Mouse (Mus musculus) thymus, postnatal 0 days (tissue): ENCODE measurements around the gene Padi3. TPM values are rescaled to one million over a fixed set of nuclear protein-coding genes. Genes with fewer than 3 reads are reported as not detected.

Experiments
- DNase-seq: peaks from one replicate; pipeline ENCODE4 v3.0.0-alpha.2; 2015; ENCODE audit warnings: low spot score
- polyA plus RNA-seq: library from polyadenylated mRNA; unstranded; fragments of >200 nt; fragmentation: Nextera tagmentation; extraction: Ambion mirVana; gene quantifications from 2 replicates; pipeline ENCODE4 v1.2.1, GENCODE M21; 2015

The Padi3 gene
- polyA plus RNA-seq, 1 experiment from 2014 or later, result 1.5 TPM

DNA sequence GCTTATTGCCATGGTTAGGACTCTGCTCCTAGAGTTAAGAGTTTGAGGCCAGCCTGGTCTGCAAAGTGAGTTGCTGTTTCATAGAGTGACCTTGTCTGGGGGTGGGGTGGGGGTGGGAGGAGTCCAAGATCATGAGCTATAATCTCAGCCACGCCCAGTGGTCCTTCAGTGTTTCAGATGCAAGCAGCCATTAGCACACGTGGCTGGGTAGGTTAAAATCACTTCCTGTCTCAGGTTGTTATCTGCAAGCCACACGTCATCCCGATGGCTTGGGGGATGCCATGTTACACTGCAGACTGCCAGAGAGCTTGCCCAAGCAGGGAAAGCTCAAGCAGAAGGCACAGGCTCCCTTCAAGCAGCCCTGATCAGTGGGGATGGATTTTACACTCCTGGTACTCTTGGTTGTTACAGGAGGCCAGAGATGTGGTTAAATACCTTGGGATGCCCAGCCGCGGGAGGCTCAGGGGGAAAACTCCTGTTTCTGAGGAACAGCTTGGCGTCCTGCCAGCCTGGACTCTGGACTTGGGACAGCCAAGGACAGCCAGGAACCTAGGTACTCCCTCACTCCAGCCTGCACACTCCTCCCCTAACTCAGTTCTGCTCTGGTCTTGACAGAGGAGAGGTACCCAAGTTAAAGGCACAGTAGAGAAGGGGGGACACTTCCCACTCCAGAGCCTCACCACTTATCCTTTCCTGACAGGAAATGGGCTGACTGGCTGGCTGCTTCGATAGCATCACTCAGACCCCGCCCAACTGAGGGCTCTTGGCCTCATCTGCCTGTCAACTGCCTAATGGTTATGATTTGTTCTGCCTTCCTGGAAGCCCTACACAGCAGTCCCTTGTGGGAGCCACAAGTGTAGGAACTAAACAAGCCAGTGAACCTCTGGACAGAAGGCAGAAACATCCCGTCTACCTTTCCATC lies 5.8 kb upstream of the Padi3 start:
- DNase-seq, result peak; percentile 26

DNA sequence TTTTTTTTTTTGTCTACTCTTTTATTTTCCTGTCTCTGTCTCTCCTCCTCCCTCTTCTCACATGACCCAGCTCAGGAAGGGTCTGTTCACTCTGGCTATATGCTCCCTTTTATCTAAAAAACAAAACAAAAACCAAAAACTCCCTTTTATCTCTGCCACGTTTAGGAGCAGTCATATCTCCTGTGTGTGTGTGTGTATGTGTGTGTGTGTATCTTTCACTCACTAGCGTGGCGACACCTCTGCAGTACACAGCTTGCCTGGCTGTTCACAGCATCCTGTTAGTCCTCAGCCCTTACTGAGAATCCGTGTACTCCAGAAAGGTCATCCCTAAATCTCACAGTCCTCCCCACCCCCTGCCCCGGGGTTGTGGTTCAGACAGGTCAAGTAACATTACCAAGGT lies 5.0 kb upstream of the Padi3 start:
- DNase-seq, result peak; percentile 11

DNA sequence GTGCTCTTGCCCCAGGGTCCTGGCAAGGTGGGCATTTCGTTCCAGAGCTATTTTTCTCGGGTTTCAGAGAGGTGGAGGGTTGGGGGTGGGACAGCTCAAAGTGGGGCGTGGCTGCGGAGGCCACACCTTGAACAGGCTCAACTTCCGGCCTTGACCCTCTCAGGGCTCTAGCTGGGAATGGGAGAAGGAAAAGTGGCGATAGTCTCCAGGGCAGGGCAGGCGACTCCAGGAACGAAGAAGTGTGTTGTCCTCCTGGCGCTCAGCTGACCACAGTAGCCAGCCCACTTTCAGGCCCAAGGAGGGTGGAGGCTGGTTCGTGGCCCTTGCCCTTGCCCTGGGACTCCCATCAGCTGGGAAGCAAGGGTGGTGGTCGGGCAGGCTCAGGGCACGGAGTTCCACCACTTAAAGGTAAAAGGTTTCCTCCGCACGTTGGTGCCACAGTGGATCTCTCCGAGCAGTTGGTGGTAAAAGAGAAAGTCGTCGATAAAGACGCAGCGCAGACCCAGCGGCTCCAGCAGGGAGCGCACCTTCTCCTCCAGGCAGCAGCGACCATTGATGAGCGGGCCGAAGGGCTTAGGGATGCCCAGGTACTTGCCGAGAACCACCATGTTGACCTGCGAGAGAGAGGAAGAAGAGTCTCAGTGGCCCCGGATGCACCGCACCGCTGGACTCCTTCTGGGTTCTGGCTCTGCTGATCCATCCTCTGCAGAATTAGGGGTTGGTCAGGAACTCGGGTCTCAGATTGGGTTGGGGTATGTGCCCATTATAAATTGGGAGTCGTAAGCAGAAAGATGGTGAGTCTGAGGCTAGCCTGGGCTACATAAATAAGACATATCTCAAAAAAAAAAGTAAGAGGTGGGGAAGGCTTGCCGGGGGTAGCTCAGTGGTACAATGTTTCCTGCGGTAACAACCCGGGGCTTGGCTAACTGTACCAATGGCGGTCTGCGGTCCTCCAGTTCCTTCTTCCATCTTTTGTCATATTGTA lies 4.1 kb upstream of the Padi3 start:
- DNase-seq, result peak; percentile 55

DNA sequence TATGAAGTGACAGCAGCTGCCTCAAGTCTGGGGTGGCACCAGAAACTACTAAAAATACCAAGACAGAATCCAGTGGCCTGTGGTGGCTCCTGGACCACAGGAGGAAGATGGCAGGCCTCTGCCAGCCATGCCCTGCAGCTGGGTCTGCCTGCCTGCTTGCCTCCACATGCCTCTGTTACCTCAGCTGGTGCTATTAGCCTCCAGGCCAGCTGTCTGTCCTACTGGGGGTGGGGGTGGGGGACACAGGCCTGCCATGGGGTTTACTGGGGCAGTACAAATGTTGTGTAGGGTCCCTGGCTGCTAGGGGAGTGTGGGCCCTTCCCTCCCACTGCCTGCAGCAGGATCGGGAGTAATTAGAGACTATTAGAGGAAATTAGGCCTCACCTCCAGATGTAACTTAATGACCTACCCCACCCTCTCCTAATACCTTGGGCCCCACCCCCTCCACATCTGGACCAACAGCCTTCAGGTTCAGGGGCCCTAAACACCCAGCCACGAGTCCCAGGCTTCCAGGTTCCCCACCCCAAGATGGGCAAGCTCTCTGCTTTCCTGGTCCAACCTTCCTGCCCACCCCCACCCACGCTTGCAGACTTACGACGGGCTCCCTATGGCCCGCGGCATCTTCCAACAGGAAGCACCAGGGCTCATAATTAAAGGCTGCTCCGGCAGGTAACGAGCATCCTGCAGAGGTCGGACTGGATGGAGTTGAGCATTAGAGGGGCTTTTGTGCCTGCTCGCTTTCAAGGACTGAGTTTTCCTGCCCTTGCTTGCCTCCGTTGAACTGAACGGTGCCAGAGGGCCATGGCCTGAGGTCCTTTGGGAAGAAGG lies 3.1 kb upstream of the Padi3 start:
- DNase-seq, result no peak

DNA sequence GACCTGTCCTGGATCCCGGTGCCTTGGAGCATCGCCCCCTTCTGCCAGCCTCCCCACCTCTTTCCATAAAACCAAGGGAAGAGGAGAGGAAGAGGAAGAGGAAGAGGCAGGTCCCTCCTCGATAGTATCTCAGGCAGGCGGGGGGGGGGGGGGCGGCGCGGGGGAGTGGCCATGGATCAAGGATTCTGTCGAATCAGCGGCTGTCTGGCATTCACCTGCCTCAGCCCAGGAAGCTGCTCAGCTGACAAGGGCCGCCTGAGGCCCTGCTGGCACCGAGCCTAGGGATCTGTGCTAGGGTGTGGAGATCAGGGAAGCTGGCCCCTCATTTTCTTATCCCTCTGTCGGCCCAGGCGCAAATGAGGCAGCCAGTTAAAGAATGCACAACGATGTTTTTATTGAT lies 2.2 kb upstream of the Padi3 start:
- DNase-seq, result no peak

DNA sequence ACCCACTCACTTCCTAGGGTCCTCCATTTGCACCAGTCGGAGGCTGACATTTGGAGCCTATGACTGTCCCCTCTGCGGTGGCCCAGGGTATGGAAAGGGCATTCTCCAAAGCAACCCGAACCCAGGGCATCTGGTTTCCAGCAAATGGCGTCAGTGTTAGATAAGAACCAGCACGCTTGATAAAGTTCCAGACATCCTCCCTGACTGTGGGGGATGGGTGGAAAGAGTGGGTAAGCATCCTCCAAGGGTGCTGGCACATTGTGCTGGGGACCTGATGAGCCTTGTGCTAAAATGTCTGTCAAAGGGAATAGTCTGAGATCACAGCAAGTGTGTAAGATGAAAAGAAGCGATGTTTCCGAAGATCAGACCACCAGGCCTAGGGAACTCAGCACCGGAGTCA lies 1.7 kb upstream of the Padi3 start:
- DNase-seq, result peak; percentile 35

DNA sequence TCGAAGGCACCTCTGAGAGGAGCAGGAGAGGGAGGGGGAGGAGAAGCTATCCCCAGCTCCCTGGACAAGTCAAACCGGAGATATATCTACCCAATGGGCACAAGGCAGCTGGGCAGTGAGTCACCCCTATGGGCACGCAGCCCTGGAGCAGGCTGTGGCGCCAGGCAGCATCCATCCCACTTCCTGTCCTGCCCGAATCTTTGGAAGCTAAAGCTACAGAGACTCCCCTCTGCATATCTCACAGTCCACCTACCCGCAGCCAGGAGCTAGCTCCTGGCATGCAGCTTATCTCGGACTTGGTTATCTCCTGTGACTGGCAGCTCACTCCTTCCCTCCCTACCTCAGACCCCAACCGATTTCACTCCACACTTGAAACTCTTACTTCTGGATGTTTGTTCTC lies 1.3 kb downstream of the Padi3 start:
- DNase-seq, result no peak

DNA sequence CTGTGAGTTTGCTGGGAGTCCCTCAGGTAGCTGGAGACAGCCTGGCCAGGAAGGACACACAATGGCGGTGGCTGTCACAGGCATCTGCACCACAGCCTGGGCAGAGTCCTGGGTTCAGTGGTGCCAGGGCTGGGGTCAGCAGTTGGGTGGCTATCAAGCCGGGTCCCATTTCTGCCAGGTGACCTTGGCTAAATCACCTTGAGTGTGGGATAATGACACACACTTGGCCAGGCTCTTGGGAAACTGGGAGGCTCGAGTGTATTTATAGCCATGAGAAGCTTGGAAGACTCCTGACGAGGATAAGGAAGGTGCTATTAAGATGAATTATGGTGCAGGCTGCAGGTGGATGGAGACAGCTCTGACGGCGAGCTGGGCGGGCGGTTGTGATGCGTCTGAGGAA lies 5.8 kb downstream of the Padi3 start:
- DNase-seq, result no peak

DNA sequence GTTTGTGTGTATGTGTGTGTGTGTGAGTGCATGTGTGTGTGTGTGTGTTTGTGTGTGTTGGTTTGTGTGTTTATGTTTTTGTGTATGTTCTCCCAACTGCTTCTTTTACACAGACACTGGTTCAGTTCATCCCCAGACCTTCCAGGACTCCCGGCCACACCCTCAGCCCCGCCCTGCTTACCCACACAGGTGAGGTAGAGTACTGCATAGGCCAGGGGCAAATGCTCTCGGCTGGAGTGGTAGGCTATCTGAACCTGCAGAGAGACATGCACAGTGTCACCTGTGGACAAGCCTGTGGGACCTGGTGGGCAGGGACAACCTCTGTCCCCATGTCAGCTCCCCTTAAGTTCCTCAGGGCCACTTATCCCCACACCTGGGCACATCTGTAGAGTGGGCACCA lies 9.1 kb downstream of the Padi3 start:
- no peak for DNase-seq

DNA sequence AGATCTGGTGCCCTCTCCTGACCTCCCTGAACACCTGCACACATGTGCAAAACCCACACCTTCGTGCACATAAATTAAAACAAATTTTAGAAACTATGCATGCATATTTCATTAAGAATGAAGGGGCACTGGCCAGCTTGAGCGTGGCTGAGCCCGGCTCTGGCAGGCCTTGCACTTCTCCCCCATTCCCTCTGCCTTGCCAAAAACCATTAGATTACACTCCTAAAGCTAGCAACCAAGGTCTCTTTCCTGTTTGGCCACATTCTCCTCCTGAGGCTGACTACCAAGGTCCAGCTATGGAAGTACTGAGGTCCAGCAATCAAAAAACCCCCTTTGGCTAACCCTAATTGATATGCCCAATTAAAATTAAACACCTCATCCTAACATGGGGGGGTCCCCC lies 13.7 kb downstream of the Padi3 start:
- no peak for DNase-seq

DNA sequence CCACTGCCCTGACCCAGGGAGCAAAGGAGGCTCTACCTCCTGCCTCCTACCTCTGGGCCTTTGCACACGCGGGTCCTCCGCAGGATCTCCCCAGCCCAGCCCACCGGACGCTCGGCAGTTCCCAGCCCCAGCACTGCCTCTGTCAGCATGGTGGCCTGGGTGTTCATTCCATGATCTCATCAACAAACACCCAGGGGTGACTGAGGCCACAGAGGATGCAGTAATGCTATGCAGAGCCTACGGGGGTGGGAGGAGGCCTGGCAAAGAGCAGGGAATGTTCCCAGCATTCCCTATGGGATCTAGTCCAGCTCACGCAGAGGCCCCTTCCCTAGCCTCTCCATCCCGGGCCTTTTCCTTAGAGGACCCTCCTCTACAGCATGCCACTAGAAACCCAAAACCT lies 15.8 kb downstream of the Padi3 start:
- no peak for DNase-seq

DNA sequence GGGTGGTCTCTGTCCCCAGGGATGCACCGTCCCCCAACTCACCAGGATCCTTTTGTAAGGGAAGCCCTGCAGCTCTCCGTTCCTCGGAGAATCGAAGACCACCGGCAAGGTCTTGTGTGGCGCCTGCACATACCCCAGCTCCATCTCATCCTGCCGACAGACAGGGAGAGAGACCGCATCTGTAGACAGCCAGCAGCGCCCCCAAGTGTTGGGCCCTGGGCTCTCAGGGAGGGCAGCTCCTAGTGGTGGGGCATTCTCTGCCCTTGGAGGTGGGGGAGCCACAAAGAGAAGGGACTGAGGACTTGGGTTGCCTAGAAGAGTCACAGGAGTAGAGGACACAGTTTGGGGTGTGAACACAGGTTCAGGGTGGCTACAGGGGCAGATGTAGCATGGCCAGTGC lies 16.7 kb downstream of the Padi3 start:
- DNase-seq, result no peak

DNA sequence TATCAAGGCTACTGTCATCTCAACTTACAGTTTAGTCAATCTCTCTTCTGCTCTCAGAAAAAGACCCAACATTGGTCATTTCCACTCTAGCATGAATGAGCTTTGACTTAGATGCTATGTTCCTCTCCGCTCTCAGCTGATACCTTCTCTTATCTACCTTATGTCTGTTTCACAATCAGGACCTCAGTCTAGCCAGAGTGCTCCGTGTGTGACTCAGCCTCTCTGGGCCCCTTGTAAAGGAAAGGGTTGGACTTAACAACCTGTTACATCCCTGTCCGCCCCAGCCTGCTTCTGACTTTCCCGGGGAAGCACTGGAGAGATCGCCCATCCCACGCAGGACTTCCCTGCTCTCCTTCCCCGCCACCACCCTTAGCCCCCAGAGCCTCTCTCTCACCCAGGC lies 17.9 kb downstream of the Padi3 start:
- DNase-seq, result no peak

DNA sequence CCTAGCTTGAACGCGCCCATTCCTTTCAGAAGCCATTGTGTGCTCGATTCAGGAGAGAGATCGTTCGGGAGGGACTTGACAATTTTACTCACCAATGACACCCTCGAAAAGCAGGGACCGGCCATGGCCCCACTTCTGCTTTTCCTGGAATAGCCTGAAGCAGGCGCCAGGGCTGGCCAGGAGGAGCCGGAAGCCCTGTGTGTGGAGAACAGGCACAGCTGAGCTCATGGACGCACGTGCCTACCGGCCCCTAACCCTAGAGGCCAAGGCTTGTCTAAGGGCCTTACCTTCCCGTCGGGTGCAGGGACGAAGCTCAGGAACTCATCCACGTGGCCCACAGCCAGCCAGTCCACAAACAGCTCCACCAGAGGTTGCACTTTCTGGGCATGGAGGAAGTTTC lies 19.4 kb downstream of the Padi3 start:
- DNase-seq, result no peak

DNA sequence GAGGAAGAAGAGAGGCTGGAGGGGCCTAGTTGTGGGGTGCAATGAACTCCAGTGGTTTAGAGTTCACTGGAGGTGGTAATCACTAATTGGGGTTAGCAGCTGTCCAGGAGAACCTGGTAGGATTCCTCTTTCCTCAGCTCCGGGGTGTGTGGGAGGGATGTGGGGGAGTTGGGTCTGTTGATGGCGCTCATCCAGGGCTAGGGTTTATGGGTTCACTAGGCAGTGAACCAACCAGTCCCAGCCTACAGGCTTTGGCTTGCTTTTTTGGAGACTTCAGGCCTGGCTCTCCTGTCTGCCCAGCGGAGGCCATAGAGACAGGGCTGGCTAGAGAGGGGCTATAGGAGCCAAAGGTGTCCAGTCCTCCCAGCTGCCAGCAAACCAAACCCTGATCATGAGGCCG lies 20.5 kb downstream of the Padi3 start:
- no peak for DNase-seq

DNA sequence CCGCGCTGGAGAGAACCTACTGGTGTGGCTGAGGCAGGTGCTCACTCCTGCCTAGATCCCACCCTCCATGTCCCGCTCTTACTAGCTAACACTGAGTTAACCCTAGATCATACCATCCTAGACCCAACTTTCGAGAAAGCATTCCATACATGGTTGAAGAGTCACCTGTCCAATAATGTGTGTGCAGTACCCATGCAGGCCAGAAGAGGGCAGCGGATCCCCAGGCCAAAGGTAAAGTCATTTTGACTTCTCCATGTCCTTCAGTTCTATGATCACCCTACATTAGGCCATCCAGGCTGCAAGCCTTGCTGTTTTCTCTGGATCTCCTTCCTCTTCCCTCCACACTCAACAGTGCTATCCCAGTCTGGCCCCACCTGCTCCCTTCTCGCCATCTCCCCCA lies 21.5 kb downstream of the Padi3 start:
- peak; percentile 65 for DNase-seq

DNA sequence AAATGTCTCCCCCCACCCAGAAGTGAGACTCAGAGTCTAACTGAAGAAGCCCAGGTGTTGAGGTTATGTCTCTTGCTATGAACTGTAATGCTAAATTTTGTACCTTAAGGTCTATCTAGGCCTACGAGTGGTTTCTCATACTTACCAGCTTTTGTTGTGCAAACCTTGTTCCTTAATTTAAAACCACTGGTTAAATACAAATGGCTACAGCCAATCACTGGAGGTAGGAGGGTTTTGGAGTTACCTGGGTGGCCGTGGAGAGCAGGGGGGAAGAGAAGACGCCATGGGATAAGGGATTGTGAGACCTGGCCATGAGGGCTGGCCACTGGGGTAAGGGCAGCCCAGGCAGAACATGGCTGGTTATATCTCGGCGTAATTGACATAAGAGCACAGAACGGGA lies 22.2 kb downstream of the Padi3 start:
- no peak for DNase-seq

DNA sequence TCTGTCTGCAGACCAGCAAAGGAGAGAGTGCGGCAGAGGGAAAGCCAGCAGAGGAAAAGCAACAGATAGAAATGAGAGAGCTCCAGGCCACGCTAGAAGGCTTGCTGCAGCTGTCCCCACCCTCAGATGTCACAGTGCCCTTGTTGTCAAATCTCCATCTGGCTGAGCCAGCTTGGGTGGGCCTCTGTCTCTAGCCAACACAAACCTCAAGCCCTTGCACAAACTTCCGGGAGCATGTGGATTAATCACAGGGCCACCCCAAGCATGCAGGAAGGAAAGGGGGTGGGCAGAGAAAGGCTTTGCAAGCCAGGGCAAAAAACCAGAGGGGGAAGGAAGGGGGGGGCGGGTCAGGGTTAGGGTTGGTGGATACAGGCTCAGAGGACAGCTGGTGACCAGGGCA lies 23.0 kb downstream of the Padi3 start:
- DNase-seq, result peak; percentile 27

DNA sequence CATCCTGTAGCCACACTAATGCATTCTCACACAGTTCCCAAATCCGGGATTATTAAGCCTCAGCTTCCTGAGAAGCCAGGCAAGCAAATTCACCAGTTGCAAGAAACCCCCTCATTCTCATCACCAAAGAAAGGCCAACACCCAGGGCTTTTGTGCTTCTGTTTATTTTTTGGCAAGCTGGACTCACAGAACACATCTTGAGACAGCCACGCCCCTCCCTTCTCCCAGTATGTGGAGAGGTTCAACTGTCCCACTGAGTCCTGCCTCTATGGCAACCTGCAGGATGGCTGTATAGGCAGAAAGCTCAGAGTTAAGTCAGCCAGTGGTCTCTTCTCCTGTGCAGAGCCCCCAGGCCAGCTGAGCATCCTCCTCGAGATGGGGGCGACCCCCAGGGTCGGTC lies 25.2 kb downstream of the Padi3 start:
- DNase-seq, result no peak

DNA sequence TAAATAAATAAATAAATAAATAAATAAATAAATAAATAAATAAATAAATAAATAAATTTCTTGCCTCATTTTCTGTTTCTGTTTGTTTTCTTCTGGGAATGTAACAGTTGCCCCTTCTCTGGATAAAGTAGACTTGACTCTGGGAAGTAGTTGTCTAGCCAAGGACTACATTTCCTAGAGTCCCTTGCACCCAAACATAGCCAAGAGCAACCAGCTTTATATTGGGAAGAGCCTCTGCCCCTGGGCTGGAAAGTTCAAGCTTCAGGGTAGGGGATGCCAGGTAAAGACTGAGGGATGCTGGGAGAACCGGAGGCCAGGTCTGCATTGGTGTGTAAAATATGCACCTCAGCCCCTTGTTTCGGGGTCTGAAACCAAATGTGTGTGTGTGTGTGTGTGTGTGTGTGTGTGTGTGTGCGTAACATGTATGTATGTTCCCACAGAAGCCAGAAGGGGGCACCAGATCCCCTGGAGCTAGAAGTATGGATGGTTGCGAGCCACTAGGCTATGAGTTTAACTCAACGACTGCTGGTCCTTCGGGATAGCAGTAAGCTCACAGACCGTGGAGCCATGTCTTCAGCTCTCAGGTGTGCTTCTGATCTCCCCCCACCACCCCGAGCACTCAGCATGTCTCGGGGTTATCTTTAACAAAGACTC lies 26.0 kb downstream of the Padi3 start:
- no peak for DNase-seq

DNA sequence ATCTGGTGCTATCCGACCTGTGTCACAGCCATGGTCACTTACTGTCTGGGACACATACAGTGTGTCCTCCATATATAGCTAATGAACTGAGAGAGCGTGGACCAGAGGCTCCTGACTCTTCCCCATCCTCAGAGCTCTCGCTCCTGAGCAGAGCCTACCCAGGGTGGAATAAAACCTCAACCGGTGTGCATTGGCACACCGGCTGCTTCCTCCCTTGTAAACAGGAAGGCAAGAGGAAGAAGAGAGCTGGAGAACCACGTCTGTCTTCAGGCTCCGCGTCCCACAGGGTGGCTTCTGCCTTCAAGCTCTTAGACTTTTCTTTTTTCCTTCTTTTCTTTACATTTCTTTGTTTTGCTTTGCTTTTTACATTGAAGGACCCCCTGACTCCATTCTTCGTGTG lies 27.6 kb downstream of the Padi3 start:
- peak; percentile 42 for DNase-seq
